Mouse (Mus musculus) gonadal fat pad, adult 2 months (tissue): ENCODE measurements at regions not wholly inside any gene's neighbourhood (a gene's known extent, or its start where the extent isn't known, plus 50 kb on each side); places are given as distances from the start of the nearest gene placed in this dataset.
"Not testable (repeated sequence)": the region's sequence is repeated elsewhere in the genome, so short reads cannot be mapped to it uniquely, and the experiment has no call there.

ENCODE experiments used
- DNase-seq: peaks from one replicate; pipeline ENCODE4 v3.0.0-alpha.2; 2012; ENCODE audit warnings: low read depth

DNA sequence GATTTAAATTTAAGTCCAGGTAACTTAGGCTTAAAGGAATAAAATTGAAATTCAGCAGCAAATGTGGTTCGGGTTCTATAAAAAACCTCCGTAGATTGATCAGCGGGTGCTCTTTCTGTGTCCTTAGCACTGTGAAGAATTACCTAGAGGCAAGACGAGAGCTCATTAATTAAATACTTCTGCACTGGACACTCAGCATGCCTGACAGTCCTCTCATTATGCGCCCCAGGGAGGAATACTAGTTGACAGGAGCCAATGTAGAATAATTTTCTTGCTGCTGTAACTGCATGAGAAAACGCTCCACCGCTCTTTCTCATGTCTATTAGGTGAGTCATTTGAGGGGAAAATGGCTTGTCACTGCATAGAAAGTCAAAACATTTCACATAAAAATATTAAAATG lies 228.1 kb downstream of the Brms1l start:
- DNase-seq, result no peak

DNA sequence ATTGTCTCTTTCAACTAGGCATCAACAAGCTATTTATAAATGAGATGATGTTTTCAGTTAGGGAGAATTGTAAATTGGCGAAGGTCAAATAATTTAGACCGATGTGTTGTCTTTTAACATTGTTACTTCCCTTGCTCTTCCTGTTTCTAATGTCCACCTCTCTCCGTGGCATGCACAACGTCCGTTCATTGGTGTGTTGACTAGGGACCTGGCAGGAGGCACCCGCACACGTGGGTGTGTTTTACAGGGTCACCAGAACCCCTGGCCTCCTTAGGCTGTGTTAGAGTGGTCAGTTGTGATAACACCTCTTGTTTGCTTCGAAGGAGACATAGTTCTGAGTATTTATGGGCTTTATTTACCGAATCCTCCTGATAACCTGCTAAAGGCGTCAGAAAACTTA lies 222.8 kb downstream of the Brms1l start:
- no peak for DNase-seq

GRCm38 (mm10) chr12:56058463-56058862 lies 222.3 kb downstream of the Brms1l start:
- DNase-seq, result no peak

GRCm38 (mm10) chr12:56055382-56055781 lies 219.3 kb downstream of the Brms1l start:
- DNase-seq, result no peak

DNA sequence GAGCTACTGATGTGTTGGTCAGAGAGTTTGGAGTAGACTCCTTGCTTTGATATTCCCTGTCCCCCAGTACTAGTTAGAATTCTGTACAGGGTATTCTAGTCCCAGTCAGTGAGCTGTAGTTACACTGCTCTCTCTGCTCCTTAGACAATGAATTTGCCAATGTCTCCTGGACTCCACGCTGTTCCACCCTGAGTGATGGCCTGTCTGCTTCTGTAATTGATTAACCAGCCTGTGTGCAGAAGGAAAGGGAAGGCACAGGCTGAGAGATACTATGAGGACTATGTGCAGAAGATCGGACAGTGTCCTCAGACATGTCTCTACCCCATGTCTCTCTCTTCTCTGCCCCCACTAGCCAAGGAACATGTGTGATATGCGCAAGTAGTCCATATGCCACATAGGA lies 209.9 kb downstream of the Brms1l start:
- no peak for DNase-seq

DNA sequence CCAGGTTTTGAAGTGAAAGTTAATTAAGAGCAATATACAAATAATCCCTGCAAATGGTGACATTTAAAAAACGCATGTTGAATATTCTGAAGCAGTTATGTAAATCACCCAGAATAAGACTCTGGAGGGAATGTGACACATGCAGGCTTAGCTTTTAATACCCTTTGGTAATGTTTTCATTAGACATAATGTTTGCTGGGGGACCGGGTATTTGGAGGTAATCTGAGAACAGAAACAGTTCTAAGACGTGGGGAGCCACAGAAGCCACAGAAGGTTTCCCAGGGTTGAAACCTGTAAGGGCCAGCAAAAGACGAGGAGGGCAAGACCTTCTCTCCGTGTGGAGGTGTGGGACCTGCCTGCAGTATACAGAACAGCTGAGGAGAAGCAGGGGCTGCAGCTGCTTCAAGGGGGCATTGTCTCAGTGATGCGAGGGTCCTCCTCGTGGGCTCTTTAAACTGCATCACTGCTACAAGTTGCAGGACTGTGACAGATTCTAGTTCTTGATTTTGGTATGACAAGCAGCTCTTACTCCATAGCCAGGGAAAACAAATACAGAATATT lies 184.9 kb downstream of the Brms1l start:
- no peak for DNase-seq

DNA sequence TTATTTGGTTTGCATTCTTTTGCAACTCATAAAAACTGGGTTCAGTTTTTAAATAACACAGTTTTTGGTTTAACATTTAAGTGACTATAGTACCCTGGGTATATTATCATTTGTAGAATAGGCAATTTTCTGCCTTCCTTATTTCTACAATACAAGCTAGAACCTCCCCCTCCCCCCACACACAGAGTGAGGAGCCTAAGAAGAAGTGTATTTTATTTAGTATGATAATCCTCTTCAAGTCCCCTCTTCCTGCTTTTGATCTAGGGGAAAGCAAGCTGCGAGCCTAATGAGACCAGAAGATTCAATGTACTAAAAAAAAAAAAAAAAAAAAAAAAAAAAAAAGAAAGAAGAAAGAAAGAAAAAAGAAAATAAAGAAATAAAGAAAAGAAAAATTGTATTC lies 184.4 kb downstream of the Brms1l start:
- no peak for DNase-seq

- DNase-seq, result peak; percentile 20
Measured at GRCm38 (mm10) chr12:56009976-56010375, 173.9 kb downstream of the Brms1l start.

DNA sequence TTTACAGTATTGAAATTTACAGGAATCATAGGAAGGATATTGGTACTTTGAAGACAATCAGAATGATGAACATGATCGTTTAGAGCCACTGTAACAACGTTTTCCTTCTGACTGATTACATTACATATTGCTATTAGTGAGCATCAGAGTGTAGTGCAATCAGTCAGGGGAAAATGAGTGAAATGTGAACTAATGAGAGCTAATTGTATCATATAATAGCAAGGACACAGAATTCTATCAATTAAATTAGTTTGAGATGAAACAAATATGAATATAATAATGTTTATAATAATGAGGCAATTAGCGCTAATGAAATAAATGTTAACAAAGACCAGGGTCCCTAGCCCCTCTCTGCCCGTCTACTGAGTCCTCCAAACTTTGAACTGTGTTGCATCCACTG lies 169.7 kb downstream of the Brms1l start:
- no peak for DNase-seq

DNA sequence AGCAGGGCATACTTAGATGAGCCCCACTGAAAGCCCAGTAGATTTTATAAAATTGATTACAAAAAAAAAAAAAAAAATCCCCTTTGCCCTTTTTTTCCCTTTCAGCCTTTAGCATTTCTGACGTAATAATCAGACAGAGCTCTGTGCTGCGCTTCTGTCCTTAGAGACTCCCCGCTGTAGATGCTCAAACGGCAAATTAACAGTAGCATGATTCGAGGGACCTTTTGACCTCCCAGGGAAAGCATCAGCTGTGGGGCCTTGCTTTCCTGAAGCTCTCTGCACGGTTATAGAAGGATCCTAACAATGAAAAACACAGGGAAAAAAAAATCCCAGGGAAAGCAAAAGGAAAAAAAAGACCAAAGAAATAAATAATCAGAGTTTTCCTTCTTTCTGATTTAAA lies 169.2 kb downstream of the Brms1l start:
- DNase-seq, result no peak

DNA sequence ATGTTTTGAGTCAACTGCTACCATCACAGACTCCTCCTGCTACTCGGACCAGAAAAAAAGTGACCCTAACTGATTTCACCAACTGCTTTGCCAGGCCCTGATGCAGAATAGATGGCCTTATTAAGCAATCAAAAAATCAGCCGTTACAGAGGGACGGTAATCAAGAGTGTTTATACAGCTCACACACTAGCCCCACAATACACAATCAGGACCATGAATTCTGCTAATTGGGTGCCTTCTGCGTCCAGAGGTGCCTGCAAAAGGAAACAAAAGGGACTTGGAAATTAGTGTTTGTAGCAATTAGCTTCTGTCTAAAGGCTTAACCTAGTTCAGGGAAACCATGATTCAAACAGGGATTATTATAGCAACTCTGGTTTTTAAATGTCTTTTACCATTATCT lies 168.4 kb downstream of the Brms1l start:
- no peak for DNase-seq

GRCm38 (mm10) chr12:56003561-56003960 lies 167.4 kb downstream of the Brms1l start:
- DNase-seq, result no peak

- no peak for DNase-seq
Measured at GRCm38 (mm10) chr12:55996585-55997377, 160.7 kb downstream of the Brms1l start.

DNA sequence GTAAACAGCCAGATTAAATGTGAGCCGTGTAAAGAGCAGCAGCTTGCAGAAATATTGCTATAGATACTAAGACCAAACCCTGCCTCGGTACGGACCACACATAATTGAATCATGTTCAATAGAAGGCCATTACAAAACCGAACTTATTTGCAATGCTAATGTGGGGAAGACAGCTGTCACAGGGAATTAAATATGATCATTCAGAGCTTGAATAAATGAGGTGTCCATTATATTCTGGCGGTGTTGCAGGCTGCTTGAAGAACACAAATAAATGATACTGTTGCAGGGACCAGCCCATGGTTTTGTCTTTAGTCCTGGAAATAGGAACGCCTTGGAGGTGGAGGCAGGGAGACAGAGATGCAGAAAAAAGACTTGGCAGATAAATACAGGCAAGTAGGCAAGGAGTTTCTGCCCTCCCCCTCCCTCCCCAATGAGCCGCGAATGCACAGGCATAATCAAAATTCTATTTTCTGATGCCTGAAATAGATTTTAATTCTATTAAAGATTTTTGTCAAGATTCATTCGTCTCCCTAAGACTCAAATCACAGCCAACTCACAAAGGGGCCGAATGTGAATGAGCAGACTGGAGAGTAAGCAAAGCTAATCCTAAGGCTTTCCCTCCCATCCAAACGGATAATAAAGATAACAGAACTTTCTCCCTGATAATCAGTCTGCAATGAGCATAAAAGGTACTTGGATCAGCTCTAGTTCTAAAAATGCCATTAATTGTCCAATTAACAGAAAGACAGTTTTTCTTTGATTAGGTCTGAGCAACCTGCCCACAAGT lies 147.6 kb downstream of the Brms1l start:
- no peak for DNase-seq

DNA sequence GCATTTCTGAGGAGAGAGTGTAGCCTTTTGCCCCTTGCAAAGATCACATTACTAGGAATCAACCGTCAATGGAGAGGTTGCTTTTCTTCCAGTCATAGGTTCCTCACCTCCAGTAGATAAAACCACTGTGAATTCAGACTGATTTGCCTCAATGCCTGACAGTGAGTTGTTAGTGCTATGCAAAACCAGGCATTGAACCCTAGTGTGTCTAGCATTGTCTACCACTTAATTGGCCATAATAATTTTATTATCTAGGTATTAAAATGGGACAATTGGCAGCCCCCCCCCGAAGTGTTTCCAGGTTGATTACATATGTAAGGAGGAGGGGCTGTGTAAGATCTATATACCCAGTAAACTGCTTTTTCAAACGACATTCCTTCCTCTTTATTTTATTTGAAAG lies 147.0 kb downstream of the Brms1l start:
- DNase-seq, result no peak

DNA sequence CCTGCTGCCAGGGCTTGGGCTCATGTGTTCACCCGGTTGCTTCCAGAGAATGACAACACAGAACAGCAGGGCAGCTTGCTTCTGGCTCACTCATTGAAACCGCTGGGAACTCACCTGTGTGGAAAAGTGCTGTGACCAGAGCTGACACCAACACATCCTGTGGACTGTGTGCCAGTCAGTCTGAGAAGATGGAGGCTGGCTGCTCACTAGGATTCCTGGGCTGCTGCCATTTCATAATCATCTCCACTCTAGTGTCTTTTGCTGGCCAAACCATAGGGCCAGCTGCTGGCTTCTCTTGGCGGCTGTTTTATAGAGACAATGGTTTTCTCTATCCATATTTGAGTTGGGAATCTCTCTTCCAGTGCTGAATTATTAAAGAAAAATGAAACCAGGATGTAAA lies 138.1 kb downstream of the Brms1l start:
- DNase-seq, result no peak

- DNase-seq, result not testable (repeated sequence)
Measured at GRCm38 (mm10) chr12:55959319-55959718, 123.2 kb downstream of the Brms1l start.

- DNase-seq, result no peak
Measured at GRCm38 (mm10) chr12:55940566-55940965, 104.4 kb downstream of the Brms1l start.

- DNase-seq, result no peak
Measured at GRCm38 (mm10) chr12:55939281-55940142, 103.4 kb downstream of the Brms1l start.

- DNase-seq, result no peak
Measured at GRCm38 (mm10) chr12:55934172-55934571, 98.0 kb downstream of the Brms1l start.

DNA sequence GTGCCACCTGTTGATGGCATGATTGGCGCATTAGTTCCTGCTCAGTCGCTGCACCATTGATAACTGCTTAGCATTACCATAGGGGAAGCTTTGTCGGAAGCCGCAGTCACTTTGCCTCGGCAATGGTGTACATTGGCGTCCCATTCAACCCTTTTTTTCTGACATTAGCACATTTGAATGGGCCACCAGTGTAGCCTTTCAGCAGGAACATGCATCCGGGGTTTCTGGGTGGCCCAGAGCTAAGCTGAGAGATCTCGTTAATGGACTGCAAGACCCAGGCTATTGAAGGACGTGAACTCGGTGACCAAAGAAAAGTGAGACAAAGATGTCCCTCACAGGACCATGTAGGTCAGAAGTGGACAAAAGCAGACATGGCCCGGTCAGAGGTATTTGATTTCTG lies 97.3 kb downstream of the Brms1l start:
- DNase-seq, result no peak

- DNase-seq, result no peak
Measured at GRCm38 (mm10) chr12:55930468-55930867, 94.3 kb downstream of the Brms1l start.
